Mouse (Mus musculus): ENCODE results near the gene Gm21095.
"Not testable (repeated sequence)": the region's sequence is repeated elsewhere in the genome, so short reads cannot be mapped to it uniquely, and the experiment has no call there.

The Gm21095 gene

GRCm38 (mm10) chrY:84096979-84097378 lies at the start of gene Gm21095:
Gm21095 (plus strand) TSS chrY:84097279.
- not testable (repeated sequence) for DNase-seq (ENCODE audit: low read depth, low spot score)
